Mouse (Mus musculus): ENCODE data around the gene Grb14. TPM values are rescaled to one million over a fixed set of nuclear protein-coding genes. Genes with fewer than 3 reads are reported as not detected.

Gene Grb14
- total RNA-seq, 2 experiments from 2014 or later: 4.1 to 6.0 TPM

- ATAC-seq (replicated peaks; ENCODE audit: poor library complexity): no peak
These were observed 139.1 kb downstream of the Grb14 start for GRCm38 (mm10) chr2:64885696-64886095.

GRCm38 (mm10) chr2:64878275-64878674 is 146.5 kb downstream of the Grb14 start:
- no peak for ATAC-seq (replicated peaks; ENCODE audit: poor library complexity)

Other genes starting within 250 kb of the Grb14 start
- 1.9 and 3.9 TPM in 2 replicates for gene Cobll1, start 214.4 kb upstream of the Grb14 start, total RNA-seq (2015)
- 1.6 and 2.2 TPM in 2 replicates for gene Cobll1, start 214.4 kb upstream of the Grb14 start, total RNA-seq (2017)